Mouse (Mus musculus) embryonic fibroblast, embryonic 13.5 days (primary cell): ENCODE results near the gene Tnk1.

ENCODE experiments used
- CTCF ChIP-seq: IDR thresholded peaks from 2 replicates; pipeline ENCODE4 v1.5.1; 2011; ENCODE audit warnings: mild to moderate bottlenecking, control low read depth, low read length, moderate library complexity, borderline replicate concordance; ENCODE audit not compliant: insufficient read depth
- POLR2A ChIP-seq: IDR thresholded peaks from 2 replicates; pipeline ENCODE4 v1.6.1; 2011; ENCODE audit warnings: low read depth, mild to moderate bottlenecking, control low read depth, low read length, moderate library complexity

DNA sequence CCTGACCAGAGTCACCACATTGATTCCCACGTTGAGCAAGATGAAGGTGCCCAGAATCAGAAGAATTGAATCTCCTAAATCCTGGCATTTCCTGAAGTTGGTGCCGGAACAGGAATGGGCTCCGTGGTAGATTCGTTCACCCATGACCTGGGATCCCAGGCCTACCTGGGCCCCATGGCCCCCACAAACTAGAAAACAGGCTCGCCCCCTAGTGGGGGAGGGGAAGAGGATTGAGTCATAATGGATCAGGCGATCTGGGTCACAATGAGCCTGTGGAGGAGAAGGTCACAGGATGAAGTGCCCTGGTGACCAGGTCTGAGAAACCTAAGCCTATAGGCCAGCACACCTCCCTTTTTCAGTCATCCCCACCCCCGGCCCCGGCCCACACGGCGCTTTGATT lies 43.4 kb downstream of the Tnk1 start, which contains the start of gene Gm39566:
- TF ChIP-seq POLR2A (no peak), CTCF (no peak)
